Mouse (Mus musculus) kidney, adult 2 months (tissue): ENCODE measurements around the gene Prdm2. TPM values are rescaled to one million over a fixed set of nuclear protein-coding genes. Genes with fewer than 3 reads are reported as not detected.
A peak's percentile ranks its signal among the peaks of the same experiment; 100 is the strongest.

Source experiments
- DNase-seq: peaks from one replicate; pipeline ENCODE4 v3.0.0; 2021
- H3K27ac ChIP-seq: fragments of 200-500 bp; 2 replicates; pipeline ENCODE4 v1.5.1; 2012; ENCODE audit warnings: low read depth, low read length, control low read depth, inconsistent platforms; ENCODE audit not compliant: insufficient read depth
- H3K27me3 ChIP-seq: fragments of 200-500 bp; replicated peaks from 2 replicates; pipeline ENCODE4 v1.6.1; 2012; ENCODE audit warnings: mild to moderate bottlenecking, moderate library complexity, low read length, inconsistent platforms; ENCODE audit not compliant: control insufficient read depth, insufficient read depth
- H3K36me3 ChIP-seq: fragments of 200-500 bp; 2 replicates; pipeline ENCODE4 v1.6.1; 2012; ENCODE audit warnings: mild to moderate bottlenecking, moderate library complexity, low read length, inconsistent platforms; ENCODE audit not compliant: control insufficient read depth, insufficient read depth
- H3K4me1 ChIP-seq: fragments of 200-500 bp; 2 replicates; pipeline ENCODE4 v1.6.1; 2011; ENCODE audit warnings: low read length; ENCODE audit not compliant: control insufficient read depth, insufficient read depth
- H3K4me3 ChIP-seq: fragments of 200-500 bp; 2 replicates; pipeline ENCODE4 v1.5.1; 2011; ENCODE audit warnings: mild to moderate bottlenecking, low read depth, low read length, control low read depth; ENCODE audit not compliant: insufficient read depth
- CTCF ChIP-seq: fragments of 200-500 bp; conservative IDR thresholded peaks from 2 replicates; pipeline ENCODE4 v1.5.1; 2011; ENCODE audit warnings: low read depth, mild to moderate bottlenecking, control low read depth, low read length, moderate library complexity, mixed read lengths; ENCODE audit not compliant: insufficient read depth, insufficient read length
- POLR2A ChIP-seq: fragments of 200-500 bp; IDR thresholded peaks from one replicate; pipeline ENCODE4 v1.6.1; 2011; ENCODE audit warnings: low read depth, low read length, control low read depth
- WGBS: fragments of 180-500 bp; shearing (Covaris S2); methylation state at CpG from one replicate; pipeline ENCODE4 v1.1.7; 2018; 5-methylcytosine and 5-hydroxymethylcytosine counted together
- polyA plus RNA-seq: library from polyadenylated mRNA; depleted of rRNA; stranded (reverse); fragments of >200 nt; gene quantifications from 2 replicates; pipeline ENCODE4 v1.2.3, GENCODE M21; 2012

The Prdm2 gene
- polyA plus RNA-seq, 1 experiment: 13.9 TPM

DNA sequence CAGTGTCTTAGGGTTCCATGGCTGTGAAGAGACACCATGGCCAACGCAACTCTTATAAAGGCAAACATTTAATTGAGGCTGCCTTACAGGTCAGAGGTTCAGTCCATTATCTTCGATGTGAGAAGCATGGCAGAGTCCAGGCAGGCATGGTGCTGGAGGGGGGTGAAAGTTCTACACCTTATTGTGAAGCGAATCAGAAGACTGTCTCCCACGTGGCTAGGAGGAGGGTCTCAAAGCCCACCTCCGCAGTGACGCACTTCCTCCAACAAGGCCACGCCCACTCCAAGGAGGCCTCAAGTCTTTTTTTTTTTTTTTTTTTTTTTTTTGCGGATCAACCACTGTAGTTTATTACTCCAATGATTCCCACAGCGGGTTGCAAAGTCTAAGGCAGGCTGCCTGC is 28.5 kb upstream of the Prdm2 start:
- H3K27ac ChIP-seq: no peak overlapping the region
- H3K27me3 ChIP-seq: no peaks in the 10 kb centered on the region
- H3K4me3 ChIP-seq: no peak overlapping the region
- H3K4me1 ChIP-seq: no peaks in the 10 kb centered on the region; the same call in 1 of the 2 replicates
- TF ChIP-seq POLR2A (no peak), CTCF (no peak)
- H3K36me3 ChIP-seq: no peaks in the 10 kb centered on the region
- DNase-seq: no peak
- WGBS: 77% methylated on average over 9 of the region's 9 CpGs

DNA sequence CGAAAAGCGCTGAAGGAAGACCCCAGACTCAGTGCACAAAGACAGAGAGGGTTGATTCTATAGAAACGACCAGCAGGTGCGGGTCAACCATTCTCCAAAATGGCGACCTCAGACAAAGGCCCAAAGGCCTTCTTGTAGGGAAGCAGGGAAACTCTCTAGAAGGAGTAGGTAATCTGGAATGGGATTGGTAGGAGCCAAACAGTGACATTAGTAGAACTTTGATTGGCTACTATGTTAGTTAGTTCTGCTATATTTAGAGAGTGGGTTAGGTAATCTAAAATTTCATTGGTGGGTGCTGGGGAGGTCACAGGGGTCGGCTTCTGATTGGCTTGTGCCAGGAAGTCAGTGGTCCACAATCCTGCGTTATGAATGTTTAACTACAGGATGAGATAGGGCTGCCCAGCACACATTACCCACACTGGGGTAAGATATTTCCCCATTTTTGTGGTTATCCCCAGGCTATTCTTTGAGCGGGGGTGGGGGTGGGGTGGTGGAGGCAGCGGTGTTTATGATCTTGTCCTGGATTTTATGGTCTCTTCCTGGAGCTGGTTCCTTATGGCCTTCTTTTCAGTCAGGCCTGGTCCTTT is 26.9 kb upstream of the Prdm2 start:
- no peaks in the 10 kb centered on the region; the same call in 1 of the 2 replicates for H3K4me1 ChIP-seq
- no peaks in the 10 kb centered on the region for H3K27me3 ChIP-seq
- no peak for DNase-seq
- no peaks in the 10 kb centered on the region for H3K36me3 ChIP-seq
- no peak overlapping the region for H3K4me3 ChIP-seq
- H3K27ac ChIP-seq: no peak overlapping the region
- 89% methylated on average over 9 of the region's 9 CpGs for WGBS
- TF ChIP-seq POLR2A (no peak), CTCF (no peak)

DNA sequence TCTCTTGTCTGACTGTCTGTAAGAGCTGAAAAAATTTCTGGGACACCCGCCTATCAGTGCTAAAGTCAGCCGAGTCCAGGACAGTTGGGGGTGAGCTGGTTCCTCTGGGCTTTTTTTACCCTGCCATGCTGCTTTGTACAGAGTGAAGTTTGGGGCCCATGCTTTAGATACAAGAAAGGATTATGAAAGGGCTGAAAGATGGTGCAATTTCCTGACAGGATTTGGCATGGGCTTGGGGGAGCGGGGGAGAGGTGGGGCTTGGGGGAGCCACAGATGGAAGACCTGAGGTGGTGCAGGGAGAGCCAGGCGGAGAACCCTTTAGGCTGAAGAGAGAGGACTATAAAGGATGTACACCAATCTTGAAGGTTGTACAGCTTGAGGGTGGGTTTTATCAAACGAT is 26.3 kb upstream of the Prdm2 start:
- no peaks in the 10 kb centered on the region for H3K36me3 ChIP-seq
- WGBS: 96% methylated on average over 5 of the region's 5 CpGs
- no peaks in the 10 kb centered on the region; the same call in 1 of the 2 replicates for H3K4me1 ChIP-seq
- H3K4me3 ChIP-seq: no peak overlapping the region
- DNase-seq: no peak
- no peaks in the 10 kb centered on the region for H3K27me3 ChIP-seq
- TF ChIP-seq POLR2A (no peak), CTCF (no peak)
- no peak overlapping the region for H3K27ac ChIP-seq

DNA sequence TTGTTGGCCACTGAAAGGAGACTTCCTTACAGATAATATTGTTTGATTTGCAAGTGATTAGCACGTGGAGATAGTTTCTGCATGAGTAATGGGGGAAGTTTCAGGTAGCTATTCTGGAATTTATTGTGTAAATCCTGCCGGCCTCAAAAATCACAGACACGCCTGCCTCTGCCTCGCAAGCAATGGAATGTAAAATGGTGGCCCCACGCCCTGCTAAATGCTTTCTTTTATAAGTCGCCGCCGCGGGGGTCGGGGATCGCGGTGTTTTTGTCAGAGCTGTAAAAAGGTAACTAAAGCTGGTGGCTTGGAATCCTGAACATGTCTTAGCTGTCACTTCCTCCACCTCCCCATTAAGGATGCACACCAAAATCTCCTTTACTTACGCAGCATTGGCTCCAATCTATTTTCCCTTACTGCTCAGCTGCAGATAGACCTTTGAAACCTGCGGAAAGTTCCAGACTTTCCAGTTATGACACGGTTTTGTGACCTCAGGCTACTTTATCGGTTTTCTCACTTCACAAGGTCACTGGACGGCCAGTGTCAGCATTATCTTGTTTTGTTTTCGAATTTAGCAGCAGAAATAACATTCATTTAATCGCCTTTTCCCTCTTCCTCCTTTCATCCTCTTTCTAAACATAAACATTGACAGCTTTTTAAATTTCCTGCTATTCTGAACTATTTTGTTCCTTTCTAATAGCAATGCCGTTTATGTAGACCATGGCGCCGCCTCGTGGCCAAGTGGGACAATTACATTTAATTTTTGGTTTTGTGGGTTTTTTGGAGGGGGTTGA is 25.6 kb upstream of the Prdm2 start:
- WGBS: 7% methylated on average over 23 of the region's 23 CpGs
- Histone ChIP-seq H3K27ac (no peak overlapping the region), H3K4me1 (no peaks in the 10 kb centered on the region; the same call in 1 of the 2 replicates), H3K36me3 (no peaks in the 10 kb centered on the region), H3K4me3 (no peak overlapping the region), H3K27me3 (no peaks in the 10 kb centered on the region)
- peak; percentile 56 for DNase-seq
- no peak for TF ChIP-seq POLR2A
- peak; percentile 78 for TF ChIP-seq CTCF

GRCm38 (mm10) chr4:143231790-143232422 is 19.1 kb upstream of the Prdm2 start:
- Histone ChIP-seq H3K4me3 (no peak overlapping the region), H3K27me3 (no peaks in the 10 kb centered on the region), H3K36me3 (no peaks in the 10 kb centered on the region), H3K27ac (no peak overlapping the region), H3K4me1 (no peaks in the 10 kb centered on the region)
- 87% methylated on average over 10 of the region's 10 CpGs for WGBS
- no peak for DNase-seq
- TF ChIP-seq POLR2A (no peak), CTCF (no peak)

DNA sequence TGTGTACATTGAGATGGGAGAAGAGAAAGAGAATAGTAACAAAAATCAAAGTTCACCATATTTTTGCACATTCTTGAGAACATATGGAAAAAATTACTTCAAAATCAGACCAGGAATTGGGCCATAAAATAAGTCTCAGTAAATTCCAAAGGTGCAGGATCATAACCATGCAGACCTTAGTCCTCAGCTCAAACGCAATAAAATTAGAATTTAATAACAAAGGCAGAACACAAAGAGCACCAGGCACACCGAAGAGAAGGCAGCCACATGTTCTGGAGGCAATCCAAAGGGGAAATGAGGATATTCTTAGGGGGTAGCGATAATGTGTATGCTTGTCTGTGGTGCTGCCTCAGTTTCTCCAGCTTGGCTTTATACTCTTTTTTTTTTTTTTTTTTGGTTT is 18.3 kb upstream of the Prdm2 start:
- TF ChIP-seq POLR2A (no peak), CTCF (no peak)
- H3K4me3 ChIP-seq: no peak overlapping the region
- no peak for DNase-seq
- H3K27ac ChIP-seq: no peak overlapping the region
- H3K4me1 ChIP-seq: no peaks in the 10 kb centered on the region
- 72% methylated on average over 3 of the region's 3 CpGs for WGBS
- no peaks in the 10 kb centered on the region for H3K27me3 ChIP-seq
- H3K36me3 ChIP-seq: no peaks in the 10 kb centered on the region

DNA sequence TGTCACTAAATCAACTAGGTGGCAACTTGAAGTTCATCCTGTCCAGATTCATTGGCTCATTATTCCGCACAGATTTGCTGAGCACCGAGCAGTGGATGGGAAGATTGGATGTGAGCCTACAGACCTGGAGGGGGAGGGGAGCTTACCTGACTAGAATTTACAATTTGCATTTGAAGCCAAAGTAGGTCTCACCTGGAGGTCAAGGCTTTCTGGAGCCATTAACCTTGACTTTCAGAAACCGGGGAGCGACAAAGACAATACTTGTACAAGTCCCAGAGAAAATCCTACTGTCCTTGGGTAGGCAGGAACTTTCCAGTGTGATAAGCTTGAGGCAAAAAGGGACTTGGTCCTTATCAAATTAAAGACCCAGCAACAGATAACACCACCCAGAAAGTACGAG is 15.2 kb upstream of the Prdm2 start:
- H3K27ac ChIP-seq: no peak overlapping the region
- H3K36me3 ChIP-seq: no peaks in the 10 kb centered on the region
- H3K4me1 ChIP-seq: no peaks in the 10 kb centered on the region
- H3K4me3 ChIP-seq: no peak overlapping the region
- TF ChIP-seq CTCF (no peak), POLR2A (no peak)
- no peaks in the 10 kb centered on the region for H3K27me3 ChIP-seq
- peak; percentile 36 for DNase-seq
- 63% methylated on average over 5 of the region's 5 CpGs for WGBS
